Mouse (Mus musculus): ENCODE measurements around the gene Adra2b. TPM values are rescaled to one million over a fixed set of nuclear protein-coding genes. Genes with fewer than 3 reads are reported as not detected.

The Adra2b gene
- total and polyA plus RNA-seq, 3 experiments: not detected

DNA sequence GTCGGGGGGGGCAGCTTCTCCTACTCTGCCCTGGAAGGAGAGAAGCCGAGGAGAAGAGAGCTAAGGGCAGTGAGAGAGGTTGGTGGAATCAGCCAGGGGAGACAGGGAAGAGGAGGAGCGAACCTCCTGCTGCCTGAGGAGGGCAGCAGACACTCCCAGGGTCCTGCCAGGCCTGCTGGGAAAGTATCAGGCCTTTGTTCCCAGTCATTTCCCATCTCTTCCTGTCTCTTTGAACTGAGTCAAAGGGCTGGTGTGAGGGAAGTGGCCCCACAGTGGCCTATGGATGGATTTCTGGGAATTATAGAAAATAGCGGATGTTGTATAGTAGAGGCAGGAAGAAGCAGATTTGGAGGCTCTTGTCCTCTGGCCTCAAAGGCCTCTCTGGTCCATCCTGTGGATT lies 49.1 kb upstream of the Adra2b start:
- Histone ChIP-seq H3K9ac (ENCODE audit: control insufficient read depth, low read depth, low read length, poor library complexity, severe bottlenecking) (no peak overlapping the region), H3K27ac (ENCODE audit: control insufficient read depth, low read depth, low read length) (no peak overlapping the region), H3K4me3 (ENCODE audit: control insufficient read depth in 1 of 2, insufficient read depth in 1 of 2, low read depth in 2 of 2, low read length in 2 of 2) (no peak overlapping the region), H3K79me2 (ENCODE audit: control insufficient read depth, insufficient read depth, low read length, poor library complexity) (no peaks in the 10 kb centered on the region), H3K9me3 (replicated peaks; ENCODE audit: insufficient read depth, low read length) (no peaks in the 10 kb centered on the region), H3K36me3 (ENCODE audit: control insufficient read depth in 1 of 2, insufficient read depth in 2 of 2, low read length in 2 of 2) (no peaks in the 10 kb centered on the region), H3K27me3 (ENCODE audit: control insufficient read depth in 1 of 2, insufficient read depth in 2 of 2, low read length in 2 of 2) (peaks cover 0 to 2% of the 10 kb centered on the region in 2 experiments; a peak in 1 of 4 replicates), H3K4me1 (ENCODE audit: control insufficient read depth in 1 of 2, insufficient read depth in 2 of 2, low read length in 2 of 2) (no peaks in the 10 kb centered on the region)
- peak in 1 of 3 experiments; percentile 22; a peak in 1 of 6 replicates for TF ChIP-seq CTCF (IDR thresholded peaks at IDR 0.05 in 2 of 3, conservative IDR thresholded peaks at IDR 0.05 in 1 of 3; ENCODE audit: control insufficient read depth in 1 of 3, insufficient read depth in 1 of 3, low read depth in 2 of 3, low read length in 3 of 3, poor library complexity in 1 of 3, severe bottlenecking in 1 of 3)
- TF ChIP-seq NRF1 (IDR thresholded peaks at IDR 0.05; ENCODE audit: insufficient read depth, low read depth, low read length, poor library complexity, severe bottlenecking): no peak
- no peak for DNase-seq (ENCODE audit: low read depth, low spot score)

DNA sequence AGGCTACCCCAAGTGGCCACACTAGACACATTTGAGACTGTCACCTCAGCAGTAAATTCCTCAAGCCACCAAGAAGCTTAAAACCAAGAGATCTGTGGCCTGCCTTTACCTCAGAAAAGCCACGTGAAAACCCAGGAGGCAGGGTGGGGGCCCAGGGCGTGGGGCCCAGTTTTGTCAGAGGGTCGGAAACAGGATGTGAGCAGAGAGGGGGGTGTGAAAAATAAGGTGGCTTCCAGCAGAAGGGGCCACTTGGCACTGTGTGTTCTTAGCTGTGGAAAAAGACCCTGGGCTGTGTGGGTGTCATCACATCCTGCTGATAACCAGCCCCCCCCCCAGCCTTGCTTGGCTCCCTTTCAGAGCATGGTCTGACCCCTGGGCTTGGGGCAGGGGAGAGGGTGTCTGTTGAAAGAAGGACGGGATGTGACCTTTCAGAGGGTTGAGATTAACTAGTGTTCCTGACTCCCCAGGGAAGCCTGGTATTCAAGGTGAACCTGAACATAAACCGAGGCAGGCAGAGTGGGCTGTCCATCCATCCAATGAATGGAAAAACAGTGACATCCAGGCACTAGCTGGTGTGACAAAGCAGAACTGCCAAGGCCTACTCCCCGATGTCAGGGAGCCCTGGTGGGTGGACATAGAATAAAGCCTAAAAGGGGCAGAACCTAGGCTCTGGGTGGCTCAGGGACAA lies 48.4 kb upstream of the Adra2b start:
- Histone ChIP-seq H3K27me3 (ENCODE audit: control insufficient read depth in 1 of 2, insufficient read depth in 2 of 2, low read length in 2 of 2) (peaks cover 0 to 2% of the 10 kb centered on the region in 2 experiments; a peak in 1 of 4 replicates), H3K79me2 (ENCODE audit: control insufficient read depth, insufficient read depth, low read length, poor library complexity) (no peaks in the 10 kb centered on the region), H3K9me3 (replicated peaks; ENCODE audit: insufficient read depth, low read length) (no peaks in the 10 kb centered on the region), H3K4me3 (ENCODE audit: control insufficient read depth in 1 of 2, insufficient read depth in 1 of 2, low read depth in 2 of 2, low read length in 2 of 2) (no peak overlapping the region), H3K9ac (ENCODE audit: control insufficient read depth, low read depth, low read length, poor library complexity, severe bottlenecking) (no peak overlapping the region), H3K36me3 (ENCODE audit: control insufficient read depth in 1 of 2, insufficient read depth in 2 of 2, low read length in 2 of 2) (no peaks in the 10 kb centered on the region), H3K4me1 (ENCODE audit: control insufficient read depth in 1 of 2, insufficient read depth in 2 of 2, low read length in 2 of 2) (no peaks in the 10 kb centered on the region), H3K27ac (ENCODE audit: control insufficient read depth, low read depth, low read length) (no peak overlapping the region)
- DNase-seq (ENCODE audit: low read depth, low spot score): no peak
- TF ChIP-seq MAFK (IDR thresholded peaks at IDR 0.05; ENCODE audit: borderline replicate concordance, low read depth, low read length) (no peak), ZMIZ1 (IDR thresholded peaks at IDR 0.05; ENCODE audit: low read depth, low read length) (no peak), KAT2A (conservative IDR thresholded peaks at IDR 0.05; ENCODE audit: low read depth, low read length) (no peak), MYC (IDR thresholded peaks at IDR 0.05; ENCODE audit: low read depth, low read length) (no peak), RCOR1 (IDR thresholded peaks at IDR 0.05; ENCODE audit: low read depth, low read length) (no peak), JUND (IDR thresholded peaks at IDR 0.05; ENCODE audit: low read depth, low read length) (no peak), GATA1 (IDR thresholded peaks at IDR 0.05; ENCODE audit: low read depth, low read length) (no peak), GABPA (IDR thresholded peaks at IDR 0.05; ENCODE audit: low read depth, low read length) (no peak), CTCF (IDR thresholded peaks at IDR 0.05 in 2 of 3, conservative IDR thresholded peaks at IDR 0.05 in 1 of 3; ENCODE audit: control insufficient read depth in 1 of 3, insufficient read depth in 1 of 3, low read depth in 2 of 3, low read length in 3 of 3, poor library complexity in 1 of 3, severe bottlenecking in 1 of 3) (no peak), POLR2AphosphoS2 (IDR thresholded peaks at IDR 0.05; ENCODE audit: low read length) (no peak), RAD21 (IDR thresholded peaks at IDR 0.05; ENCODE audit: low read depth, low read length) (no peak)

DNA sequence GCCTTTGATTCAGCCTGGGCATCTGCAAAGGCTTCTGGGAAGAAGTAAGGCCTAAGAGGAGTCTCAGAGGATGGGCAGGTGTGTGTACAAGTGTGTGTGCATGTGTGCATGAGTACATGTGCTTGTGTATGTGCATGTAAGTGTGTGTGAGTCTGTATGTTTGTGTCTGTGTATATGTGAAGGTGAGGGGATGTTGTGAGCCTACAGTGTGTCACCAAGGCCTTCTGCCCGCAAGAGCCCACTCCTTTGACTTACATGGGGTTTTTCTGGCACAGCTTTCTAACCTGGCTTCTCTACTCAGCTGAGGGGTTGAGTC lies 47.9 kb upstream of the Adra2b start:
- no peak overlapping the region for H3K9ac ChIP-seq (ENCODE audit: control insufficient read depth, low read depth, low read length, poor library complexity, severe bottlenecking)
- H3K79me2 ChIP-seq (ENCODE audit: control insufficient read depth, insufficient read depth, low read length, poor library complexity): no peaks in the 10 kb centered on the region
- no peaks in the 10 kb centered on the region for H3K4me1 ChIP-seq (ENCODE audit: control insufficient read depth in 1 of 2, insufficient read depth in 2 of 2, low read length in 2 of 2)
- no peak for TF ChIP-seq ELF1 (IDR thresholded peaks at IDR 0.05; ENCODE audit: low read depth, low read length)
- no peak for TF ChIP-seq POLR2A (IDR thresholded peaks at IDR 0.05; ENCODE audit: control insufficient read depth in 1 of 2, insufficient read depth in 1 of 2, low read depth in 1 of 2, low read length in 2 of 2, poor library complexity in 1 of 2)
- no peak for TF ChIP-seq RCOR1 (IDR thresholded peaks at IDR 0.05; ENCODE audit: low read depth, low read length)
- no peak for TF ChIP-seq ZNF384 (IDR thresholded peaks at IDR 0.05; ENCODE audit: low read depth, low read length)
- no peak for TF ChIP-seq NRF1 (IDR thresholded peaks at IDR 0.05; ENCODE audit: insufficient read depth, low read depth, low read length, poor library complexity, severe bottlenecking)
- no peak for TF ChIP-seq KAT2A (conservative IDR thresholded peaks at IDR 0.05; ENCODE audit: low read depth, low read length)
- TF ChIP-seq CHD1 (IDR thresholded peaks at IDR 0.05; ENCODE audit: low read depth, low read length): no peak
- no peak for TF ChIP-seq SIN3A (IDR thresholded peaks at IDR 0.05; ENCODE audit: low read length)
- no peak for TF ChIP-seq MEF2A (IDR thresholded peaks at IDR 0.05; ENCODE audit: extremely low read depth, insufficient replicate concordance, low read depth, low read length, poor library complexity, severe bottlenecking)
- no peak for TF ChIP-seq USF1 (IDR thresholded peaks at IDR 0.05; ENCODE audit: low read depth, low read length)
- no peak overlapping the region for H3K4me3 ChIP-seq (ENCODE audit: control insufficient read depth in 1 of 2, insufficient read depth in 1 of 2, low read depth in 2 of 2, low read length in 2 of 2)
- H3K36me3 ChIP-seq (ENCODE audit: control insufficient read depth in 1 of 2, insufficient read depth in 2 of 2, low read length in 2 of 2): no peaks in the 10 kb centered on the region
- peaks cover 0 to 2% of the 10 kb centered on the region in 2 experiments; a peak in 1 of 4 replicates for H3K27me3 ChIP-seq (ENCODE audit: control insufficient read depth in 1 of 2, insufficient read depth in 2 of 2, low read length in 2 of 2)
- DNase-seq (ENCODE audit: low read depth, low spot score): no peak
- H3K27ac ChIP-seq (ENCODE audit: control insufficient read depth, low read depth, low read length): no peak overlapping the region
- no peaks in the 10 kb centered on the region for H3K9me3 ChIP-seq (replicated peaks; ENCODE audit: insufficient read depth, low read length)
